Mouse (Mus musculus): ENCODE data around the gene Ulk1.
"Not testable (repeated sequence)": the region's sequence is repeated elsewhere in the genome, so short reads cannot be mapped to it uniquely, and the experiment has no call there.

The Ulk1 gene

GRCm38 (mm10) chr5:110809667-110810325 lies at the start of gene Ulk1:
Gene Ulk1, minus strand, starts transcription at chr5:110810097.
- peak; percentile 100 for DNase-seq

GRCm38 (mm10) chr5:110859013-110859650 lies 49.2 kb upstream of the Ulk1 start:
- peak; percentile 82 for DNase-seq

DNA sequence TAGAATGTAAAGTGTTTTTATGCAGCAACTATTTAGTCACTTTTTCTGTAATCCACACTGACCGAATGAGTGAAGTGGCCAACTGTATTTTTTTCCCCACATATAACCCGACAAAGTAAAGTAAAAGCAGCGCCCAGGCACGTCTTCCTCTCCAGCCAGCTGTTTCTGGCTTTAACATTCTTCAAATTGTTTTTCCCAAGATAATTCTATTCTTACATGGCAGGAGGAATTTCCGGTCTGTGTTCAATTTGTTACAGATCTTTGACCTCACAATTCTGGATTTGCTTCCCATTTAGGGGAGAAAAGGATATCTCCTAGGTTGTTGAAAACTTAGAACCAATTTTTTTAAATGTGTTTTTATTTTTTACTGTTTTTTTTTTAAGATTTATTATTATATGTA lies 47.2 kb upstream of the Ulk1 start:
- DNase-seq: peak; percentile 53

DNA sequence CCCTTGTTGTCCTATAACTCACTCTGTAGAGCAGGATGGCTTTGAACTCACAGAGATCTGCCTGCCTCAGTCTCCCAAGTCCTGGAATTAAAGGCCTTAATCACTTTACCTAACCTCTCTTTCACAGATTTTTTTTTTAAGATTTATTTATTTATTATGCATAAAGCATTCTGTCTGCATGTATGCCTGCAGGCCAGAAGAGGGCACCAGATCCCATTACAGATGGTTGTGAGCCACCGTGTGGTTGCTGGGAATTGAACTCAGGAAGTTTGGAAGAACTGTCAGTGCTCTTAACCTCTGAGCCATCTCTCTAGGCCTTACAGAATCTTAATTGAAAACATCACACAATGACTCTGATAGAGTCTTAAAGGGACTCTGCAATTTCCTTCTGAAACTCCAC lies 43.1 kb upstream of the Ulk1 start:
- DNase-seq: no peak

DNA sequence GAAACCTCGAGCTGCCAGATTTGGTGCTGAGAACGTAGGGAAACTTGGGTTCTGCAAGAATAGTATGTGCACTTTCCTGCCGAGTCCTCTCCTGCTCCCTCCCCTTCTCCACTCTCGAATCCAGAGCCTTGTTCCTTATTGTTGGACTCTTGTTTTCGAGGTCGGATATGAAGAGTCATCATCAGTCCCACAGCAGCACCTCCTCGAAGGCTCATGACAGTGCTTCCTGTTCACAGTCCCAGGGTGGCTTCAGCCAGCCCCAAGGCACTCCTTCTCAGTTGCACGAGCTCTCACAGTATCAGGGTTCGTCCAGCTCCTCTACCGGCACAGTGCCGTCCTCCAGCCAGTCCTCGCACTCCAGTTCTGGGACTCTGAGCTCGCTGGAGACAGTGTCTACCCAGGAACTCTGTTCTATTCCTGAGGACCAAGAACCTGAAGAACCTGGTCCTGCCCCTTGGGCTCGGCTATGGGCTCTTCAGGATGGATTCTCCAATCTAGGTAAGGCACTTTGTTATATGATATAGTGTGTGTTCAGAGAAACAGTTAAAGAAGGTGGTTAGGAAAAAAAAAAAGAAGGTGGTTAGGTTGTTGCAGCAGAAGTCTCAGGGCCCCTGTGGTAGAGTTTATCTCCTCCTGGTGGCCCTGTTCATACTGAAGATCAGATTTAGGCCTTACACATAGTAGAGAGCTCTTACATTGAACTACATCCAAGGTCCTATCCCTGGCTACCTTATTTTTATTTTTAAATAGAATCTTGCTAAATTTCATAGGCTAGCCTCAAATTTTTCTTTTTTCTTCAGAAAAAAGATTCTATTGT lies 31.4 kb upstream of the Ulk1 start:
- DNase-seq: no peak

DNA sequence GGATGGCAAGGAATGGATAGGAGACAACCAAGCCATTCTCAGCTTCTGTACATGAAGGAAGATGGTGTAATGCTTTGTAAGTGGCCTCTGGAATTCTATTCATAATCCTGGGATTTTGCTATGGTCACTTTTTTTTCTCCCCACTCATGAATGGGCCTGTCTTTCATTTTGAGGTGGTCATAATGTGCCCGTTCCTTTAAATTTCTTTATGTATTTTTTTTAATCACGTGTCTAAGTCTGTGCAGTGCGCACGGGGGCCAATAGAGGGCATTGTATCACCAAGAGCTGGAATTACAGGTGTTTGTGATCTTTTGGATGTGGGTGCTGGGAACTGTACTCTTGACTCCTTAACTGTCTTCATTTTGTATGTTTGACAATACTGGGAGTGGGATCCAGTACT lies 30.6 kb upstream of the Ulk1 start:
- peak; percentile 72 for DNase-seq

DNA sequence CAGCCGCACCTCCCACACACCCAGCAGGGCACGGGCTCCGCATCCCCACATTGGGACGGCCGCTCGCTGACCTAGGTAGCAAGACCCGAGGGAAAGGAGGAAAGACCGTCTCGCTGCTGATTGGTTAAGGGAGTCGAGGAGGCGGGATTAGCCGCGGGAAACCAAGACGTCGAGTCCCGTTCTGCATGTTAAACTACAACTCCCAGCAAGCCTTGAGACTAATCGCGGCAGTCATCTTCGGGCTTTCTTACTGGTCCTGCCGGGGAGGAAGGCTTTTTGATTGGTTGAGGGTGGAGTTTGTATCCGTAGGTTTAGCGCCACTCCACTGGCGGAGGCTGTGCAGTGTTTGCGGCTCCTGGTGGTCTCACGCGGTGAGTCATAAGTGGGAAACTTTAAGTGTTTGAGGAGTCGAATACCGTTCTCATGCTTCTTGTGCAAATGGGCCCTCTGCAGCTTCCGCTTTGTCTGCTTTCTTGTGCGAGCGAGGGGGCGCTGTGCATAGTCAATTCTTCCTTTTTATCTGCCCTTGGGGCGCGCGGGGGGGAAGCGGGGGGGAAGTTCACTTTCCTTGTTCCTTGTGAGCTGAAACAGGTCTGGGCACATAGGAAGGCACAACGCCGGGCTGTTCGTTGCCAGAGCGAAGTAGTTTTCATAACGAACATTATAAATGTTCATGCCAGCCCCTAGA lies 29.9 kb upstream of the Ulk1 start, which contains the start of the genes Hscb and Chek2:
TSS of gene Hscb (minus strand) at position 100 of the 688 bp plus-strand sequence.
TSS of gene Chek2 (plus strand) at position 302 of the 688 bp plus-strand sequence.
- DNase-seq: peak; percentile 99

DNA sequence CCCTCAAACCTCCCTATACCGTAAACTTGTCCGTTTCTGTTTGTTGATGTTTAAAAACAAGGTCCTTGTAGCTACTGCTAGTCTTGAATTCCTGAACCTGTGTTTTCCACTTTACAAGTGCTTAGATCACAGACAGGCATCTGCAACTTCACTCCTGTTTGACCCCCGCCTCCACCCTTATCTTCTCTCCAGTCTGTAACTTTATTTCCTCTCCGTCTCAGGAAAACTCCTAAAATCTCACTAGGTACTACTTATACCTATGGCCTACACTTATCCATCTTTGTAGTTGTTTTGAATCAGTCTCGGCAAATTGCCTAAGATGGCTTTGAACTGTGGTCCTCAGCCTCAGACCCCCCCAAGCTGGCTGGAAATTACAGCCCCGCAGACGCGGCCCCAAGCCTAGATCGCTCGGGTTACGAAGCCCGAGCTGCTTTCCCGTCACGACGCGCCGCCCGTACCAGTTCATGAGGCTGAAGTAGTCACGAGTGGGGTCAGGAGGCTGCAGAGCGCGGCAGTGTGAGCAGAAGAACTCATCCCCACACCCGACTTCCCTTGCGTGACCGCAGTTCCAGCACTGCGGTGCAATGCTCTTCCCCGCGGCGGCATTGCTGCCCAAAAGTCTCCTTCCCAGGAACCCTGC lies 29.3 kb upstream of the Ulk1 start:
- DNase-seq: no peak

DNA sequence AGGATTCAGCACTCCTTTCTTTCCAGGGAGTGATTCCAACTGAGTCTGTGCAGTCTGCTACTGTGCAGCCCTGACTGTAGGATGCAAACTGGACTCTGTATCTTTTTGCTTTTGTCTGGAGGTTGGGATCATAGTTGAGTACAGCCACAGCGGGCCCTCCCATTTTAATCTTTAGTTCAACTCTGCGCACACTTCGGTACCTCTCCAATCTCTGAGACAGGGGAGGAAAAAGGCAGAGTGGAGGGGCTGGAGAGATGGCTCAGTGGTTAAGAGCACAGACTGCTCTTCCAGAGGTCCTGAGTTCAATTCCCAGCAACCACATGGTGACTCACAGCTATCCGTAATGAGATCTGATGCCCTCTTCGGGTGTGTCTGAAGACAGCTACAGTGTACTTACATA lies 28.1 kb upstream of the Ulk1 start:
- DNase-seq: not testable (repeated sequence)

DNA sequence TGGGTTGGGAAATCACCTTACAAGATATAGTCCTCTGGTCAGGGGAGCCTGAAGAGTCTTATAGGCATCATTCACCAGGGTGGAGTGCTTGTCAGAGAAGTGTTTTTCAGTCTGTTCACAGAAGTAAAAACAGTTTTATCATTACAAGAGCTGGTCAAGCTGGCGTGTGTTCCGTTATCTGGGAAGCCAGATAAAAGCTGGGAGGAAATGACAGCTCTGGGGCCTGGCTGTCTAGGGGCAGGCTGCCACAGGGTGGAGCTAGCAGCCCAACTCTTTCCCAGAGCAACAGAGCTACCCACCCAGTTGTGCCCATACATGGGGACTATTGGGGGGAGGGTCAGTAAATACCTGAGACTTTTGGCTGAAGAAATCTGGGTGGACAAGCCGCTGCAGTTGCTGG lies 26.1 kb upstream of the Ulk1 start:
- peak; percentile 48 for DNase-seq

GRCm38 (mm10) chr5:110831036-110831720 lies 21.3 kb upstream of the Ulk1 start:
- no peak for DNase-seq

- peak; percentile 33 for DNase-seq
Measured at GRCm38 (mm10) chr5:110827576-110827975, 17.7 kb upstream of the Ulk1 start.

GRCm38 (mm10) chr5:110826781-110827495 lies 17.0 kb upstream of the Ulk1 start:
- peak; percentile 86 for DNase-seq

DNA sequence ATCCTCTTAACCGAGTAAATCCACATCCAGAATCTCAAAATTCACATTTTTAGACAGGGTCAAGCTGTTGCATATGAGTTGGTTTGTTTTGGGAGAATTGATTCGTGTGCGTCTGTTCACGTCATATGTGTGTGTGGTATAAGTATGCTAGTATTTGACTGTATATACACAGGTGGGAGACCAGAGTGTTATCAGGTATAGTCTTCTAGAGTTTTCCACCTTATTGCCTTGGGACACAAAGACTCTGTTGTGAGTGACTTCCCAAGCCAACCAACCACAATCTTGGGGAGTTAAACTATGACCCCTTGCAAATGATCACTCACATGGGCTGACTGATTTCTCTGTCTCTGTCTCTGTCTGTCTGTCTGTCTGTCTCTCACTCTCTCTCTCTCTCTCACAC lies 14.5 kb upstream of the Ulk1 start:
- no peak for DNase-seq

- peak; percentile 56 for DNase-seq
Measured at GRCm38 (mm10) chr5:110808821-110809666, 853 bp downstream of the Ulk1 start.

- DNase-seq: peak; percentile 93
Measured at GRCm38 (mm10) chr5:110808061-110808631, 1.8 kb downstream of the Ulk1 start.

DNA sequence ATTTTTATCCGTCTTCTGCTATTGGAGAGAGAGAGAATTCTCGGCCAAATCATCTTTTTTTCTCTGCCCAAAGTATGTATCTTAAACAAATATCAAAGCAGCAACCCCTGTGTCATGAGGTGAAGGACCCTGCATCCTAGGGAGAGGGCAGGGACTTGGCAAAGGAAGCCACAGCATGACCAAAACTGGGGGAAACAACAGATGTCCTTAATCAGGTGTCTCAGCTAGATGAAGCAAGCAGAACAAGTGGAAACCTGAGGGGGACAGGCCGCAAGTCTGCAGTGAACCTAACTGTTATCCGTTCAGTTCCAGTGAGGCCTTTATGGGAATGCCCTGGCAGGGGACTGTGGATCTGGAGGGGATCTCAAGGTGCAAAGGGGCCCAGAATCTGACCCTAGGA lies 2.4 kb downstream of the Ulk1 start:
- DNase-seq: no peak

DNA sequence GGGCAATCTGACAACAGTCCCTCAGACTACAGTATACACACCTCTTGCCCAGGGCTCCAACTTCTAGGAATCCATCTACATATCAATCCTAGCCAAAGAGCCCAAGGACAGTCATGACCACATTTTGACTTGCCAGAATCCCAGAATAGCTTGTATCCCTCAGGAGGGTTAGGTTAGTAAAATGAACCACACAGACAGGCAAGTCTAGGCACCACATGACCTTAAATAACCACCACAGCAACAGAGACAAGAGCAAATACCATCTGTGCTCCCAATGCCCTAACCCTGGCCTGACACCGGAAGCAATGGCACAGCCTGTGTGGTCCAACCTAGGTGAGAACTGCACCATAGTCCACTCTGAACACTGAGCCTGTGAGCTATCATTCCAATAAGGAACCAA lies 3.2 kb downstream of the Ulk1 start:
- no peak for DNase-seq

GRCm38 (mm10) chr5:110806154-110806553 lies 3.7 kb downstream of the Ulk1 start:
- no peak for DNase-seq

All from kidney, adult 9 months (tissue).